Mouse (Mus musculus) myocyte (in vitro differentiated cells): ENCODE data around the gene Susd5. TPM values are rescaled to one million over a fixed set of nuclear protein-coding genes. Genes with fewer than 3 reads are reported as not detected.

Experiments used
- H3K27me3 ChIP-seq: one replicate; pipeline ENCODE4 v1.6.1; 2011; ENCODE audit not compliant: control insufficient read depth, insufficient read depth, insufficient read length
- H3K36me3 ChIP-seq: one replicate; pipeline ENCODE4 v1.6.1; 2011; ENCODE audit not compliant: control insufficient read depth, insufficient read depth
- H3K4me2 ChIP-seq: one replicate; pipeline ENCODE4 v1.6.1; 2011; ENCODE audit warnings: low read depth, control low read depth
- H3K4me3 ChIP-seq: one replicate; pipeline ENCODE4 v1.5.1; 2011; ENCODE audit warnings: mild to moderate bottlenecking, control low read depth, moderate library complexity
- H3K79me2 ChIP-seq: one replicate; pipeline ENCODE4 v1.6.1; 2011; ENCODE audit not compliant: control insufficient read depth, insufficient read depth
- H3ac ChIP-seq: one replicate; pipeline ENCODE4 v1.6.1; 2011; ENCODE audit not compliant: control insufficient read depth, insufficient read length
- CEBPB ChIP-seq: IDR thresholded peaks from 2 replicates; pipeline ENCODE4 v1.6.1; 2011; ENCODE audit warnings: mild to moderate bottlenecking, moderate library complexity; ENCODE audit not compliant: poor library complexity, insufficient read depth, severe bottlenecking
- E2F4 ChIP-seq: IDR thresholded peaks from one replicate; pipeline ENCODE4 v1.6.1; 2011; ENCODE audit warnings: mild to moderate bottlenecking, control low read depth, moderate library complexity; ENCODE audit not compliant: insufficient read depth
- MAX ChIP-seq: IDR thresholded peaks from one replicate; pipeline ENCODE4 v1.6.1; 2011; ENCODE audit warnings: low read depth, mild to moderate bottlenecking, control low read depth
- MYOD1 ChIP-seq, 3 experiments: IDR thresholded peaks; one replicate each; pipeline ENCODE4 v1.6.1; 2011; ENCODE audit warnings: control low read depth in 2 of 3, low read depth in 2 of 3, mild to moderate bottlenecking in 2 of 3, moderate library complexity in 1 of 3; ENCODE audit not compliant: insufficient read length in 2 of 3, control insufficient read depth in 1 of 3
- MYOG ChIP-seq, 3 experiments: IDR thresholded peaks; one replicate each; pipeline ENCODE4 v1.6.1; 2011; ENCODE audit warnings: control low read depth in 2 of 3, low read depth in 2 of 3, mild to moderate bottlenecking in 2 of 3; ENCODE audit not compliant: insufficient read length in 2 of 3, control insufficient read depth in 1 of 3, insufficient read depth in 1 of 3
- POLR2A ChIP-seq: IDR thresholded peaks from one replicate; pipeline ENCODE4 v1.6.1; 2011; ENCODE audit warnings: low read depth, mild to moderate bottlenecking, control low read depth, moderate library complexity; ENCODE audit not compliant: insufficient read length
- POLR2AphosphoS2 ChIP-seq: IDR thresholded peaks from one replicate; pipeline ENCODE4 v1.6.1; 2011; ENCODE audit warnings: low read depth, control low read depth; ENCODE audit not compliant: insufficient read length
- REST ChIP-seq: IDR thresholded peaks from one replicate; pipeline ENCODE4 v1.6.1; 2011; ENCODE audit warnings: mild to moderate bottlenecking, control low read depth, moderate library complexity; ENCODE audit not compliant: insufficient read depth, insufficient read length
- SRF ChIP-seq: IDR thresholded peaks from one replicate; pipeline ENCODE4 v1.6.1; 2011; ENCODE audit warnings: low read depth; ENCODE audit not compliant: control insufficient read depth, insufficient read length
- TCF12 ChIP-seq: IDR thresholded peaks from one replicate; pipeline ENCODE4 v1.6.1; 2011; ENCODE audit warnings: mild to moderate bottlenecking, control low read depth; ENCODE audit not compliant: poor library complexity, insufficient read depth, severe bottlenecking
- TCF3 ChIP-seq: IDR thresholded peaks from one replicate; pipeline ENCODE4 v1.6.1; 2011; ENCODE audit warnings: low read depth, control low read depth; ENCODE audit not compliant: insufficient read length
- USF1 ChIP-seq: IDR thresholded peaks from one replicate; pipeline ENCODE4 v1.6.1; 2011; ENCODE audit warnings: low read depth, mild to moderate bottlenecking, control low read depth, moderate library complexity
- polyA plus RNA-seq: library from polyadenylated mRNA; unstranded; fragments of >200 nt; fragmentation: generic; extraction: Trizol; gene quantifications from one replicate; pipeline ENCODE4 v1.2.1, GENCODE M21; 2012; ENCODE audit warnings: missing spikeins

The Susd5 gene
- polyA plus RNA-seq, 1 experiment = 2.5 TPM

GRCm38 (mm10) chr9:114015724-114016123, 41.2 kb upstream of the Susd5 start:
- Histone ChIP-seq H3K4me3 (no peak overlapping the region), H3K27me3 (no peaks in the 10 kb centered on the region), H3K79me2 (peaks cover 36% of the 10 kb centered on the region), H3K4me2 (peak overlapping the region; percentile 67), H3ac (no peak overlapping the region), H3K36me3 (peaks cover 20% of the 10 kb centered on the region)
- TF ChIP-seq SRF = no peak
- no peak for TF ChIP-seq USF1
- TF ChIP-seq REST = no peak

DNA sequence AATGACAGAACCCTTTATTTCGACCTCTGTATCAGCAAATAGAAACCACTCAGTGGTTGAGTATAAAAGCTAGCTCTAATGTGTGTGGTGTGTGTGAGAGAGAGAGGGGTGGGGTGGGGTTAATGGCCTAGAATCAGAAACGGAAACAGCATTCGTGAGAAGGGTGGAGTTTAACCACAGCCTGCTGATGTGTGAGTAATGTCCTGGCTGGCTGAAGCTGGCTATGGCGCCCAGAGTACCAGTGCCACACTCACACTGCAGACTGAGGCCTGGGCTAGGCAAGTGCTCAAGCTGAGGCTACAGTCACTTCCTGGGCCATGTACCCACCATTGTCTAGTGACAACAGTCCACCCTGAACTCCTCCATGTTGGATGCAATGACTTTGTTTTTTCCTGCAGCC, 40.5 kb upstream of the Susd5 start:
- H3K4me3 ChIP-seq = no peak overlapping the region
- H3ac ChIP-seq = no peak overlapping the region
- H3K27me3 ChIP-seq = no peaks in the 10 kb centered on the region
- TF ChIP-seq POLR2AphosphoS2 = no peak
- TF ChIP-seq MYOG (IDR thresholded peaks at IDR 0.05; ENCODE audit: control insufficient read depth in 1 of 3, insufficient read depth in 1 of 3, insufficient read length in 2 of 3, low read depth in 2 of 3) = peak in 2 of 3 experiments; percentile 7 to 73
- TF ChIP-seq POLR2A = peak; percentile 57
- peak; percentile 10 for TF ChIP-seq SRF
- TF ChIP-seq MYOD1 (IDR thresholded peaks at IDR 0.05; ENCODE audit: control insufficient read depth in 1 of 3, insufficient read length in 2 of 3, low read depth in 2 of 3) = peak in 1 of 3 experiments; percentile 71
- H3K79me2 ChIP-seq = peaks cover 43% of the 10 kb centered on the region
- peaks cover 20% of the 10 kb centered on the region for H3K36me3 ChIP-seq
- peak overlapping the region; percentile 67 for H3K4me2 ChIP-seq

- peaks cover 13% of the 10 kb centered on the region for H3K36me3 ChIP-seq
- H3ac ChIP-seq = no peak overlapping the region
- peak overlapping the region; percentile 4 for H3K4me2 ChIP-seq
- H3K79me2 ChIP-seq = peaks cover 63% of the 10 kb centered on the region
- no peak overlapping the region for H3K4me3 ChIP-seq
- TF ChIP-seq TCF12 (peak; percentile 91), POLR2AphosphoS2 (no peak), POLR2A (no peak), MAX (no peak), MYOD1 (IDR thresholded peaks at IDR 0.05; ENCODE audit: control insufficient read depth in 1 of 3, insufficient read length in 2 of 3, low read depth in 2 of 3) (peak; percentile 47 to 84 (median 48)), CEBPB (no peak), TCF3 (peak; percentile 32), MYOG (IDR thresholded peaks at IDR 0.05; ENCODE audit: control insufficient read depth in 1 of 3, insufficient read depth in 1 of 3, insufficient read length in 2 of 3, low read depth in 2 of 3) (peak in 2 of 3 experiments; percentile 72 to 85), USF1 (no peak)
- no peaks in the 10 kb centered on the region for H3K27me3 ChIP-seq
Observed at GRCm38 (mm10) chr9:114019012-114019762, 37.8 kb upstream of the Susd5 start.

- Histone ChIP-seq H3K4me3 (no peak overlapping the region), H3K36me3 (peaks cover 3% of the 10 kb centered on the region), H3K4me2 (peak overlapping the region; percentile 36), H3K27me3 (no peaks in the 10 kb centered on the region), H3K79me2 (peaks cover 74% of the 10 kb centered on the region), H3ac (no peak overlapping the region)
- TF ChIP-seq POLR2AphosphoS2 (no peak), TCF12 (peak; percentile 81), MYOG (IDR thresholded peaks at IDR 0.05; ENCODE audit: control insufficient read depth in 1 of 3, insufficient read depth in 1 of 3, insufficient read length in 2 of 3, low read depth in 2 of 3) (peak in 2 of 3 experiments; percentile 87 to 91), TCF3 (peak; percentile 1), MYOD1 (IDR thresholded peaks at IDR 0.05; ENCODE audit: control insufficient read depth in 1 of 3, insufficient read length in 2 of 3, low read depth in 2 of 3) (peak; percentile 56 to 85 (median 71))
Observed at GRCm38 (mm10) chr9:114022141-114022540, 34.8 kb upstream of the Susd5 start.

DNA sequence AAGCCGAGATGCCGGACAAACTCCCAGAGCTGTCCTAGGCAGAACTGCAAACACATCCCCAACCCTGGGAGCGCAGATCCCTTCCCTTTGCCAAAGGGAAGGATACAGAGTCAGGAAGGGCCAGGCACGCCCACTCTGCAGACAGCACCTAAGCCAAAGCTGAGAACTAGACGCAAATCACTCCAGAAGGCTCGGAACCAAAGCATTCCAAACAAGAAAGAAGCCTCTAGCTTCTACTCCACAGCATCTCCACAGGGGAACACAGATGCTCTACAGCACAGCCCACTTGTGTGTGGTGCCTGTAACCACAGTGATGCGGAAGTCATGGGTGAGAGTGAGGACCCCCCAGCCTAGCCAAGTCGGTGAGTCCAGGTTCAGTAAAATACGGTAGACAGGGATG, 31.8 kb upstream of the Susd5 start:
- no peak for TF ChIP-seq POLR2AphosphoS2
- TF ChIP-seq POLR2A = no peak
- TF ChIP-seq MAX = no peak
- no peak for TF ChIP-seq MYOG (IDR thresholded peaks at IDR 0.05; ENCODE audit: control insufficient read depth in 1 of 3, insufficient read depth in 1 of 3, insufficient read length in 2 of 3, low read depth in 2 of 3)
- TF ChIP-seq TCF12 = no peak
- TF ChIP-seq USF1 = no peak
- TF ChIP-seq SRF = no peak
- no peak for TF ChIP-seq TCF3
- no peak for TF ChIP-seq CEBPB
- no peak for TF ChIP-seq REST
- no peak for TF ChIP-seq MYOD1 (IDR thresholded peaks at IDR 0.05; ENCODE audit: control insufficient read depth in 1 of 3, insufficient read length in 2 of 3, low read depth in 2 of 3)
- no peak for TF ChIP-seq E2F4
- H3K4me2 ChIP-seq = peak overlapping the region; percentile 83
- no peaks in the 10 kb centered on the region for H3K27me3 ChIP-seq
- H3ac ChIP-seq = peak overlapping the region; percentile 41
- H3K36me3 ChIP-seq = no peaks in the 10 kb centered on the region
- peaks cover 53% of the 10 kb centered on the region for H3K79me2 ChIP-seq
- H3K4me3 ChIP-seq = peak overlapping the region; percentile 69
